Mouse (Mus musculus) liver, postnatal 0 days (tissue): ENCODE data around the gene Snx8. TPM values are rescaled to one million over a fixed set of nuclear protein-coding genes. Genes with fewer than 3 reads are reported as not detected.

Experiments
- ATAC-seq: fragments of 200-750 bp; cut with Nextera tagmentation; 2 replicates; pipeline ENCODE4 v1.8.0; 2017; ENCODE audit warnings: mild to moderate bottlenecking, moderate library complexity
- DNase-seq: peaks from one replicate; pipeline ENCODE4 v3.0.0-alpha.2; 2016
- H3K27ac ChIP-seq: fragments of 300-500 bp; sonication (generic); 2 replicates; pipeline ENCODE4 v1.5.1; 2014; ENCODE audit warnings: antibody characterized with exemption, moderate library complexity, mild to moderate bottlenecking, low read depth
- H3K27me3 ChIP-seq: fragments of 300-500 bp; sonication (generic); 2 replicates; pipeline ENCODE4 v1.6.1; 2014; ENCODE audit warnings: low read length, control low read depth, mixed read lengths; ENCODE audit not compliant: insufficient read depth
- H3K36me3 ChIP-seq: fragments of 300-500 bp; sonication (generic); replicated peaks from 2 replicates; pipeline ENCODE4 v1.6.1; 2014; ENCODE audit warnings: mild to moderate bottlenecking, control low read depth, low read length, moderate library complexity, mixed read lengths; ENCODE audit not compliant: insufficient read depth
- H3K4me1 ChIP-seq: fragments of 300-500 bp; sonication (generic); 2 replicates; pipeline ENCODE4 v1.6.1; 2014; ENCODE audit warnings: antibody characterized with exemption, mild to moderate bottlenecking, control low read depth; ENCODE audit not compliant: insufficient read depth
- H3K4me2 ChIP-seq: fragments of 300-500 bp; sonication (generic); 2 replicates; pipeline ENCODE4 v1.6.1; 2014; ENCODE audit warnings: low read depth, mild to moderate bottlenecking, low read length, moderate library complexity, mixed read lengths
- H3K4me3 ChIP-seq: fragments of 300-500 bp; sonication (generic); 2 replicates; pipeline ENCODE4 v1.5.1; 2014; ENCODE audit warnings: low read depth, low read length
- H3K9ac ChIP-seq: fragments of 300-500 bp; sonication (generic); replicated peaks from 2 replicates; pipeline ENCODE4 v1.6.1; 2014; ENCODE audit warnings: mild to moderate bottlenecking, moderate library complexity
- H3K9me3 ChIP-seq: fragments of 300-500 bp; sonication (generic); 2 replicates; pipeline ENCODE4 v1.6.1; 2016; ENCODE audit warnings: mild to moderate bottlenecking, control low read depth, low read length, mixed read lengths
- CTCF ChIP-seq: sonication (generic); IDR thresholded peaks from 2 replicates; pipeline ENCODE4 v1.5.1; 2016; ENCODE audit warnings: antibody characterized with exemption, low read depth
- EP300 ChIP-seq: IDR thresholded peaks from 2 replicates; pipeline ENCODE4 v1.6.1; 2016; ENCODE audit warnings: antibody characterized with exemption, low read depth, mild to moderate bottlenecking
- WGBS: fragments of 180-500 bp; shearing (Covaris S2); extraction: QIAGEN DNeasy Blood & Tissue Kit; methylation state at CpG from one replicate; pipeline ENCODE4 v1.1.7; 2014; ENCODE audit not compliant: insufficient replicate concordance; 5-methylcytosine and 5-hydroxymethylcytosine counted together
- polyA plus RNA-seq: library from polyadenylated mRNA; unstranded; fragments of >200 nt; fragmentation: Nextera tagmentation; extraction: Ambion mirVana; gene quantifications from 2 replicates; pipeline ENCODE4 v1.2.1, GENCODE M21; 2015

The Snx8 gene
- 11.4 and 12.1 TPM in 2 replicates for polyA plus RNA-seq

DNA sequence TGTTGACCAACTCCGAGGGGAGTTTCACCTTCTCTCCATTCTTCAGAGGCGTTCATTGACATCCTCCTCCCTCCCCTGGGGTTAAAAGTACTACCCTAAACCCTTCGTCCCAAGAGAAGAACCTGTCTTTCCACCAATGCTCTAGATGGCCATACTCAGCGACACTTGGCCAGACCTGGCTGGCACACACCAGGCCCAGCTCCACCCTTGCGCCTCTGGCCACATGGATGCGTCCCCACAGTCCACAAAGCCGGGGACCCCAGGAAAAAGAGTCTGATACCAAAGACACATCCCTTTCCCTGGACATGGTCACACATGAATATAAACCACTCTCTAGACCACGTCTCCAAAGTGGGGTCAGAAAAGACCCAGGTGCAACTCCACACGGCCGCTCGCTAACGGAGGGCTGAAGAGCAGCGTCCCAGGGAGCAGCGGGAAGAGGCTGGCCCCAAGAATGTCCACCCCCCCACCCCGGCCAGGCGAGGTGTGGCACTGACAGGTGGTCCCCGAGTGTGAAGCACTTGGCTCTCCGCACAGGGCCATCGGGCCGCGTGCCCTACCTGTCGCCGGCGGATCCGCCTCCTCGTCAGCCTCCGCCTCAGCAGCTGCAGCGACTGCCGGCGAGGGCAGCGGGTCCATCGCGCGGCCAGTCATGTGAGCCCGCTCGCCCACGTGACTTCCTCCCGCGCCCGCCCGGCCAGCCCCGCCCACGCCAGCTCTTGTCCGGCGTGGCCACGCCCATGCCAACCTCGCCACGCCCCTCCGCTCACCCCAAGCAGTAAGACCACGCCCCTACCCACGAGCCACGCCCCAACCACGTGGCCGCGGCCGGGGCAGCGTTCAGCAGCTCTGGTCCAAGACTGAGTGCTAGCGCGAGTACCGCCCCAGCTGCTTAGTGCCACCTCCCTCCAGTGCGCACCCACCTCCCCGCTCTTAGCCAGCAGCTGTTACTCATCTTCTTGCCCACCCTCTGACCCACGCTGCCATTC lies at the start of gene Snx8:
Snx8 (minus strand) TSS at position 675 of the 989 bp plus-strand sequence.
- WGBS = under 1% methylated on average over 61 of the region's 63 CpGs
- ATAC-seq (peak; percentile 87), DNase-seq (peak; percentile 99)

DNA sequence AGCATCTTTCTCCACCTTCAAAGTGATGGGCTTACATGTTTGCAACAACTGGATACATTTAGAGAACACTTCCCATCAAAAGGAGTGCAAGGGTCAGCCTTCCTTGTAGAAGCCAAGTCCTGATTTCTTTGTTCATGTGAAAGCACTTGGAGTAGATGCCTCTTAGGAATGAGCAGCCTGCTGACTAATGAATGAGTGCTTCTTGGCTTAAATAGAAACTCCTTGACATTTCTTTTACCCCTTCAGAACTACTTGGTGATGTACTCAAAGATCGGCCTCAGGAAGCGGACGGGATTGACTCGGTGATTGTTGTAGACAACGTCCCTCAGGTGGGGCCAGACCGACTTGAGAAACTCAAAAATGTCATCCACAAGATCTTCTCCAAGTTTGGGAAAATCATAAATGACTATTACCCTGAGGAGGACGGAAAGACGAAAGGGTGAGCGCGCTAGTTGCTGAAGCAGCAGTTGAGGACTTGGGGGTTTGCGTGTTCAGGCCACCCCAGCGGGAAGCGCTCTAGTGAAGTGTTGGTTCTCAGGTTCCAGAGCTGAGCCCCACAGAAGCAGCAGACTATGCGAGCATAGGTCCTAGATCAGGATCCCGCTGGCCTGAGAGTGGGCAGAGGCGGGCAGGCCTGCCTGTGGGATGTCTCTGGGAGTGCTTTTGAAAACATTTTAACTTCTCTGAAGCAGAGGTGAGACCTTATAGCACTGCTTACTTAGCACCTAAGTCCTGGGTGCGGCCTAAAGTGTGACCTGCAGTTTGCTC lies 36.1 kb upstream of the Snx8 start:
- Histone ChIP-seq H3K4me3 (no peak overlapping the region), H3K4me2 (no peak overlapping the region), H3K27ac (no peak overlapping the region), H3K27me3 (no peaks in the 10 kb centered on the region), H3K9ac (no peak overlapping the region), H3K4me1 (peaks cover 14% of the 10 kb centered on the region), H3K36me3 (peaks cover 48% of the 10 kb centered on the region), H3K9me3 (no peaks in the 10 kb centered on the region)
- DNase-seq (no peak), ATAC-seq (no peak)
- 92% methylated on average over 17 of the region's 17 CpGs for WGBS
- TF ChIP-seq EP300 = no peak
- no peak for TF ChIP-seq CTCF

More for the DNA sequence above, at the start of gene Snx8:
- no peaks in the 10 kb centered on the region for H3K36me3 ChIP-seq
- TF ChIP-seq CTCF (no peak), EP300 (no peak)
- H3K27ac ChIP-seq = peak within 1 kb of the TSS; percentile 68
- H3K4me3 ChIP-seq = peak within 1 kb of the TSS; percentile 53
- no peaks in the 10 kb centered on the region for H3K27me3 ChIP-seq
- no peaks in the 10 kb centered on the region for H3K9me3 ChIP-seq
- peaks cover 27% of the 10 kb centered on the region for H3K4me1 ChIP-seq
- H3K4me2 ChIP-seq = peak within 1 kb of the TSS; percentile 84
- peak within 1 kb of the TSS; percentile 63 for H3K9ac ChIP-seq

DNA sequence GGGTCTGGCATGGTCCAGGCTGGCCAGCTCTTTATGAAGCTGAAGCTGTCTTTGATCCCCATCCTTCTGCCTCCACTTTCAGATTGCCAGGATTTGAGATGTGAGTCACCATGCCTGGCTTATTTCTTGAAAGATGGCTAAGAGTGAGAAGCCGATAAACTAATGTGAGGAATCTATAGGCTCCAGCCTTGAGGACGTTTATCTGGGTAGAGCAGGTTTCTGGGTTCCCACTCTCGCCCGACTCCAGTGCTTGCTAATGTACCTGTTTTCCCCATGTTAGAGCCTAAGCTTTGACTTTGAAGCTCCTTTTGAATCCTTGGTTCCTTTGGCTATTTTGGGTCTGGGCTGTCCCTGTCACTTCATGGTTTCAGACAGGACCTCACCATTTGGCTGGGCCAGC lies 31.6 kb upstream of the Snx8 start:
- Histone ChIP-seq H3K9ac (peak overlapping the region; percentile 88), H3K4me1 (peaks cover 16% of the 10 kb centered on the region), H3K36me3 (peaks cover 7% of the 10 kb centered on the region), H3K27me3 (no peaks in the 10 kb centered on the region), H3K27ac (no peak overlapping the region), H3K4me2 (peak overlapping the region; percentile 91), H3K9me3 (no peaks in the 10 kb centered on the region), H3K4me3 (peak overlapping the region; percentile 78)
- WGBS = 34% methylated on average over 4 of the region's 4 CpGs
- TF ChIP-seq EP300 = peak; percentile 42; the same call in 1 of the 2 replicates
- TF ChIP-seq CTCF = no peak
- no peak for DNase-seq
- ATAC-seq = no peak

DNA sequence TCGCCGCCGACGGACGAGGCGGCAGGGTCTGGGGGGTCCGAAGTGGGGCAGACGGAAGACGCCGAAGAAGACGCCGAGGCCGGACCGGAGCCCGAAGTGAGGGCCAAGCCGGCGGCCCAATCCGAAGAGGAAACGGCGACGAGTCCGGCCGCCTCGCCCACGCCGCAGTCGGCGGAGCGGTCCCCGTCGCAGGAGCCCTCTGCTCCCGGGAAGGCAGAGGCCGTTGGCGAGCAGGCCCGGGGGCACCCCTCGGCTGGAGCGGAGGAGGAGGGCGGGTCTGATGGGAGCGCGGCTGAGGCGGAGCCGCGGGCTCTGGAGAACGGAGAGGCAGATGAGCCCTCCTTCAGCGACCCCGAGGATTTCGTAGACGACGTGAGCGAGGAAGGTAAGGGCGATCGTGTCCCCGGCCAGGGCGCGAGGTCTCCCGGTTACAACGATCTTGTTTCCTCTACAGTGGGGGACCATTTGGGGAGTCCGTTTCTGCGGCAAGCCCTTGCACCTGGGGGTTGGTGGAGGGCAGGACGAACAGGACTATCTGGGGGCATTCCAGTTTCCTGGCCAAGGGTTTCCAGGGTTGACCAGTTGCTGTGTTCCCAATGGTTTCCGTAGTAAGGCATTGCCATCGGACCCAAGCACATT lies 30.5 kb upstream of the Snx8 start:
- DNase-seq (no peak), ATAC-seq (peak; percentile 56)
- WGBS = under 1% methylated on average over 58 of the region's 62 CpGs
- Histone ChIP-seq H3K27ac (peak overlapping the region; percentile 81), H3K4me1 (peaks cover 16% of the 10 kb centered on the region), H3K4me3 (peak overlapping the region; percentile 78), H3K4me2 (peak overlapping the region; percentile 91), H3K9me3 (no peaks in the 10 kb centered on the region), H3K9ac (peak overlapping the region; percentile 88), H3K36me3 (peaks cover 4% of the 10 kb centered on the region; the same call in 1 of the 2 replicates), H3K27me3 (no peaks in the 10 kb centered on the region)
- no peak for TF ChIP-seq EP300
- TF ChIP-seq CTCF = no peak

DNA sequence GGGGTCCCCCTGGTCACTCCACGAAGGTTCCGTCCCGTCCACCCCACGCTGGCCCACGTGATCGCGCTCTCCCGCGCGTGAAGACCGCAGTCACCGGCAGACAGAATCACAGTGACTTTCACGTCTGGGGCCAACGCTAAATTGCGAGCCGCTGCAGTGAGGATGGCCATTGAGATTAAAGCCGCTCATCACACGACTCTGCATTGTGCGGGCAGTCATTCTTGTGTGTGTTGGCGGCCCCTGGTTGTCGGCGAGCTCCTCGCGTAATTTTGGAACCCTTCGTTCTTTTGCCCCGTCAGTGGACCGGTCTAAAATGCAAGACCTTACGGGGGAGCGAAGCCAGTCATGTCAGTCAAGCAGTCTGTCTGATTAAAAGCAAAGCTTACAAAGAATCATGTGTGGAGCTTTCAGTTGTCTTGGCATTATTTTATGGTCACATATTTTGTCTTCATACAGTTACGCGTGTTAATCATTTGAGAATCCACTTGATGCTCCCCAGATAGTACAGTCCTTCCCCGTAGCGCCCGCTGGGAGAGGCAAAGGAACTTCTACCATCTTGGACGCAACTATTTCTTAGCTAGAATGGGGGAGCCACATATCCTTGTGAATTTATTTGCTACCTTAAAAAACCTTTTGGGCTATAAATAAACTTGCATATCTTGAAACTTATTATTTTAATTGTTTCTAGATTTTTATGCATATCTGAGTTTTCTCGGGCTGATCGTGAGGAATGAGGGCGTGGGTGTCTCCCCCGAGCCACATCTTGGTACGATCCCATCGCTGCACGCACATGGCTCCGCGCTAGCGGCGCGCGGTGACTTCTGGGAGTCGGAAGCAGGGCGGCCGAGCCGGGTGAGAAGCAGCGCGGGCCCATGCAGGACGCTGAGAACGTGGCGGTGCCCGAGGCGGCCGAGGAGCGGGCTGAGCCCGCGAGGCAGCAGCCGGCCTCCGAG lies 29.7 kb upstream of the Snx8 start, which contains the start of gene Eif3b:
Eif3b (plus strand) TSS at position 840 of the 953 bp plus-strand sequence.
- H3K27me3 ChIP-seq = no peaks in the 10 kb centered on the region
- DNase-seq = peak; percentile 91
- TF ChIP-seq CTCF (peak; percentile 49), EP300 (peak; percentile 75; the same call in 1 of the 2 replicates)
- no peaks in the 10 kb centered on the region; the same call in 1 of the 2 replicates for H3K36me3 ChIP-seq
- peak within 1 kb of the TSS; percentile 78 for H3K4me3 ChIP-seq
- H3K9ac ChIP-seq = peak within 1 kb of the TSS; percentile 88
- peak within 1 kb of the TSS; percentile 92 for H3K27ac ChIP-seq
- H3K9me3 ChIP-seq = no peaks in the 10 kb centered on the region
- peaks cover 16% of the 10 kb centered on the region for H3K4me1 ChIP-seq
- WGBS = under 1% methylated on average over 65 of the region's 65 CpGs
- peak within 1 kb of the TSS; percentile 91 for H3K4me2 ChIP-seq
- ATAC-seq = peak; percentile 93
